Mouse (Mus musculus): ENCODE data around the gene Eif4g3. TPM values are rescaled to one million over a fixed set of nuclear protein-coding genes. Genes with fewer than 3 reads are reported as not detected.
"Not testable (repeated sequence)": the region's sequence is repeated elsewhere in the genome, so short reads cannot be mapped to it uniquely, and the experiment has no call there.

Gene Eif4g3
- total RNA-seq, 2 experiments from 2014 or later = 179 to 187 TPM

- no peak for DNase-seq (ENCODE audit: extremely low spot score in 1 of 2, low spot score in 2 of 2)
- Histone ChIP-seq H3K27ac (no peak overlapping the region), H3K4me3 (no peak overlapping the region)
- TF ChIP-seq CTCF (IDR thresholded peaks at IDR 0.05) = no peak
- intact Hi-C loops (cut with DNase I) = loop anchor here (10.0 kb wide), 1 partner anchor 141 kb away; no protein-coding TSS in a partner anchor
These were observed 29.4 kb upstream of the Eif4g3 start for GRCm38 (mm10) chr4:137963431-137963830.

- no peak overlapping the region for H3K4me3 ChIP-seq
These were observed 28.8 kb upstream of the Eif4g3 start for GRCm38 (mm10) chr4:137963881-137964584.

DNA sequence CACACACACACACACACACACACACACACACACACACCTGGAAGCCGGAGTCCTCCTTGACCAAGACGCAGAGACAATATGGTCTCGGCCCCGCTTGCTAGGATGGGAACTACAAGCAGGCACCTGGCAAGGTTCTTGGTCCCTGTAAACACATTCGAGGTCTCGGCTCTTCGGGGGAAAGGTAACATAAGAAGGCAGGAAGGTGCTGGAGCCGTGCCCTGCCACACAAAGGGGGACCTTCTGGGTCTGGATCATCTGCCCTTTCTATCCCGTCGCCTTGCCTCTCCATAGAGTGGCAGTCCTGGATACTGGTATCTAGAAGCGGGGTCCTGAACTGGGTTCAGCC, 28.3 kb upstream of the Eif4g3 start:
- TF ChIP-seq CTCF (IDR thresholded peaks at IDR 0.05) = no peak
- no peak for DNase-seq (ENCODE audit: extremely low spot score in 1 of 2, low spot score in 2 of 2)
- Histone ChIP-seq H3K4me3 (no peak overlapping the region), H3K27ac (no peak overlapping the region)
- intact Hi-C loops (cut with DNase I) = loop anchor here (10.0 kb wide), 1 partner anchor 140 kb away; no protein-coding TSS in a partner anchor

More at GRCm38 (mm10) chr4:137963881-137964584, 28.8 kb upstream of the Eif4g3 start:
- intact Hi-C loops (cut with DNase I) = loop anchor here (10.0 kb wide), 1 partner anchor 141 kb away; no protein-coding TSS in a partner anchor
- DNase-seq (ENCODE audit: extremely low spot score in 1 of 2, low spot score in 2 of 2) = peak; percentile 77 to 83
- TF ChIP-seq CTCF (IDR thresholded peaks at IDR 0.05) = peak; percentile 66
- H3K27ac ChIP-seq = no peak overlapping the region

DNA sequence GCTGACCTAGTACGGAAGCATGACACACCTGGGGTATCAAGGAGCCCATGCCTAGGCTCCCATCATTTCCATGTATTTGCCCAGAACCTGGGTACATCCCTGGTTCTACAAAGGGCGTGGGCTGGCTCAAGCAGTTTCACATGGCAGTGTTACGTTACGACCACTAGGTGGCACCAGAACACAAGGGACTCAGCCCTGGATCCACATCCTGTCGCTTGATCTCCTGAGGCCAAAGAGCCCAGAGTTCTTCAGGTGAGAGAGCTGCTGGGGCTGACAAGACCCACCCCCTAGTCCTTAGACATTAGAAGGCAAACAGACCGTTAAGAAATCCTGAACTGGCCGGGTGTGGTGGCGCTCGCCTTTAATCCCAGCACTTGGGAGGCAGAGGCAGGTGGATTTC, 24.6 kb upstream of the Eif4g3 start:
- intact Hi-C loops (cut with DNase I) = loop anchor here (10.0 kb wide), 1 partner anchor 137 kb away; no protein-coding TSS in a partner anchor
- peak; percentile 94 for TF ChIP-seq CTCF (IDR thresholded peaks at IDR 0.05)

DNA sequence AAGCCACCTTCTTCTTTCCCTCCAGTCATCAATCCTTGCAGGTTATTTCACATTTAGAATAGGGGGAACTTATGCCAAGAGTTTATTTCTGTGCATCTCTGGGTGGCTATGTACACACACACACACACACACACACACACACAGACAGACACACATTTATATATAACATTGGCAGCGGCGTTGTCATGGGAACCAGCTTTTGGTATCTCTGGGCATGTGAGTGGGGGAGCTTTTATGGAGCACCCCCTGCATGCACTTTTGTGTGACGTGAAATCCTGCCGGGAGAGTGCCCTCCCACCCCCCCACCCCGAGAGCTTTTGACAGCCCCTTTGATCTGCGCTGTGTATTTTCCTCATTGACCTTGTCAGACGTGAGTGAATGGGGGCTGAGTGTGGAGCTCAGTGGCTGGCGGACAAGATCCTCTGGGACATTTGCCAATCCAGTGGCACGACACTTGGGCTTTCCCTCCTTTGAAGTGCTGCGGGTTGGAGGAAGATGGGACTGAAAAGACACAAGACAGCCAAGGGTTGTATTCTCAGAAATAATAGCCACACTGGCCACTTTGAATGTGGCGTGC, 22.1 kb upstream of the Eif4g3 start:
- intact Hi-C loops (cut with DNase I); H3K27ac ChIP-seq; H3K4me3 ChIP-seq; DNase-seq (ENCODE audit: extremely low spot score in 1 of 2, low spot score in 2 of 2): not testable (repeated sequence)

More for the DNA sequence above, 24.6 kb upstream of the Eif4g3 start:
- H3K27ac ChIP-seq = no peak overlapping the region
- DNase-seq (ENCODE audit: extremely low spot score in 1 of 2, low spot score in 2 of 2) = peak; percentile 70 to 74
- no peak overlapping the region for H3K4me3 ChIP-seq

DNA sequence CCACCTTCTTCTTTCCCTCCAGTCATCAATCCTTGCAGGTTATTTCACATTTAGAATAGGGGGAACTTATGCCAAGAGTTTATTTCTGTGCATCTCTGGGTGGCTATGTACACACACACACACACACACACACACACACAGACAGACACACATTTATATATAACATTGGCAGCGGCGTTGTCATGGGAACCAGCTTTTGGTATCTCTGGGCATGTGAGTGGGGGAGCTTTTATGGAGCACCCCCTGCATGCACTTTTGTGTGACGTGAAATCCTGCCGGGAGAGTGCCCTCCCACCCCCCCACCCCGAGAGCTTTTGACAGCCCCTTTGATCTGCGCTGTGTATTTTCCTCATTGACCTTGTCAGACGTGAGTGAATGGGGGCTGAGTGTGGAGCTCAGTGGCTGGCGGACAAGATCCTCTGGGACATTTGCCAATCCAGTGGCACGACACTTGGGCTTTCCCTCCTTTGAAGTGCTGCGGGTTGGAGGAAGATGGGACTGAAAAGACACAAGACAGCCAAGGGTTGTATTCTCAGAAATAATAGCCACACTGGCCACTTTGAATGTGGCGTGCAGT, 17.9 kb upstream of the Eif4g3 start:
- H3K4me3 ChIP-seq; intact Hi-C loops (cut with DNase I); H3K27ac ChIP-seq; DNase-seq (ENCODE audit: extremely low spot score in 1 of 2, low spot score in 2 of 2): not testable (repeated sequence)

DNA sequence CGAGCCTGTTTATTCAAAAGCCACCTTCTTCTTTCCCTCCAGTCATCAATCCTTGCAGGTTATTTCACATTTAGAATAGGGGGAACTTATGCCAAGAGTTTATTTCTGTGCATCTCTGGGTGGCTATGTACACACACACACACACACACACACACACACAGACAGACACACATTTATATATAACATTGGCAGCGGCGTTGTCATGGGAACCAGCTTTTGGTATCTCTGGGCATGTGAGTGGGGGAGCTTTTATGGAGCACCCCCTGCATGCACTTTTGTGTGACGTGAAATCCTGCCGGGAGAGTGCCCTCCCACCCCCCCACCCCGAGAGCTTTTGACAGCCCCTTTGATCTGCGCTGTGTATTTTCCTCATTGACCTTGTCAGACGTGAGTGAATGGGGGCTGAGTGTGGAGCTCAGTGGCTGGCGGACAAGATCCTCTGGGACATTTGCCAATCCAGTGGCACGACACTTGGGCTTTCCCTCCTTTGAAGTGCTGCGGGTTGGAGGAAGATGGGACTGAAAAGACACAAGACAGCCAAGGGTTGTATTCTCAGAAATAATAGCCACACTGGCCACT, 13.7 kb upstream of the Eif4g3 start:
- intact Hi-C loops (cut with DNase I) = not testable (repeated sequence)

DNA sequence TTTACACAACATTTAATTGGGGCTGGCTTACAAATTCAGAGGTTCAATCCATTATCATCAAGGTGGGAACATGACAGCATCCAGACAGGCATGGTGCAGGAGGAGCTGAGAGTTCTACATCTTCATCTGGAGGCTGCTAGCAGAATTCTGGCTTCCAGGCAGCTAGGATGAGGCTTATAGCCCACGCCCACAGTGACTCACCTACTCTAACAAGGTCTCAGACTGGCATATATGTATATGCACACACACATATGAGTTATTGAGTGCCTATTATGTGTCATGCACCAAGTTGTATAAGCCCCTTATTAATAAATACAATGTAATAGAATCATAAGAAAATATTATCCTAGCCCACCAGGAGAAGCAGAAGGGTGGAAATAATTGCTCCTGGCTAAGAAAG, 10.0 kb upstream of the Eif4g3 start:
- intact Hi-C loops (cut with DNase I) = no loop called here
- H3K27ac ChIP-seq = no peak overlapping the region
- no peak overlapping the region for H3K4me3 ChIP-seq
- no peak for DNase-seq (ENCODE audit: extremely low spot score in 1 of 2, low spot score in 2 of 2)
- TF ChIP-seq CTCF (IDR thresholded peaks at IDR 0.05) = no peak

More for the DNA sequence above, 13.7 kb upstream of the Eif4g3 start:
- not testable (repeated sequence) for H3K4me3 ChIP-seq; H3K27ac ChIP-seq; DNase-seq (ENCODE audit: extremely low spot score in 1 of 2, low spot score in 2 of 2)

- no peak for DNase-seq (ENCODE audit: extremely low spot score in 1 of 2, low spot score in 2 of 2)
- intact Hi-C loops (cut with DNase I) = no loop called here
- TF ChIP-seq CTCF (IDR thresholded peaks at IDR 0.05) = no peak
- Histone ChIP-seq H3K4me3 (no peak overlapping the region), H3K27ac (no peak overlapping the region)
These were observed 8.6 kb upstream of the Eif4g3 start for GRCm38 (mm10) chr4:137984212-137984611.

DNA sequence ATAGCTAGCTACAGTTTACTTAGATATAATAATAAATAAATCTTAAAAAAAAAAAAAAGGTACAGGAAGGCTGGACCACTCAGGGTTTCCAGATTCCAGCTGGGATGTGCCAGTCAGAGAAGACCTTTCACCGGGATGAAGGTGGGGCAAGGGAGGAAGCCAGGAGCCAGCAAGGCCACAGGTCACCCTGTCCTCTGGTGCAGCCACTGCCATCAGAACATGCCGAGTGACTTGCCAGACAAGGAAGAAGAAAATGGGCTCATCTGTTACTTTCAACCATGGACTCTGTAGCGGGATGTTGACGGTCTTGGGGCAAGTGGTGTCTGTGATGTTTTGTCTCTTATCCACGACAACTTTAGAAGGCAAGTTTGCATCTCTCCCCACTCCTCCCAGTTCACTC, 8.1 kb upstream of the Eif4g3 start:
- no peak for TF ChIP-seq CTCF (IDR thresholded peaks at IDR 0.05)
- H3K27ac ChIP-seq = no peak overlapping the region
- no peak for DNase-seq (ENCODE audit: extremely low spot score in 1 of 2, low spot score in 2 of 2)
- no peak overlapping the region for H3K4me3 ChIP-seq
- intact Hi-C loops (cut with DNase I) = no loop called here

DNA sequence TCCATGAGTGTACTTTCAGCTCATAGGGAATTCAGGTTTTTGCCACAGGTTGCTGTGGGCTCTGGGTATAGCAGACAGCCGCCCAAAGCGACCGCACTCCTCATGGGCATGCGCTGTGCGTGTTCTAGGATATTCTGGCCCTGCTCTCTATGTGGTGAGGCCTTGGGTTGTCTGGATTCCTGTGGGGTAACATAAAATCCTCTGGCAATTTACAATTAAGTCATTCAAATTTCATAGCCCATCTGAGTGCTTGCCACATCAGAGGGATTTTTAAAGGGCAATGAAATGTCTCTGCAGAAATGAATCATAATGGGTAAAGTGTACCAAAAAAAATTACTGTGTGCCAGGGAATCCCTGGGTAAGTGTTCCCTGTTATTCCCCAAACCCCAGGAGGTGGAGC, 3.4 kb upstream of the Eif4g3 start:
- DNase-seq (ENCODE audit: extremely low spot score in 1 of 2, low spot score in 2 of 2) = no peak
- no peak for TF ChIP-seq CTCF (IDR thresholded peaks at IDR 0.05)
- intact Hi-C loops (cut with DNase I) = no loop called here
- H3K4me3 ChIP-seq = no peak overlapping the region
- H3K27ac ChIP-seq = no peak overlapping the region

- DNase-seq (ENCODE audit: extremely low spot score in 1 of 2, low spot score in 2 of 2) = no peak
- Histone ChIP-seq H3K4me3 (no peak overlapping the region), H3K27ac (no peak overlapping the region)
- TF ChIP-seq CTCF (IDR thresholded peaks at IDR 0.05) = peak; percentile 22
- intact Hi-C loops (cut with DNase I) = loop anchor here (10.0 kb wide), 1 partner anchor 114 kb away; no protein-coding TSS in a partner anchor
These were observed 2.4 kb upstream of the Eif4g3 start for GRCm38 (mm10) chr4:137990433-137990832.

Data from left cerebral cortex, adult 2 months (tissue).